Mouse (Mus musculus): ENCODE data around the gene Armh1. TPM values are rescaled to one million over a fixed set of nuclear protein-coding genes. Genes with fewer than 3 reads are reported as not detected.

The Armh1 gene
- polyA plus RNA-seq, 1 experiment from 2014 or later: 0.12 TPM

DNA sequence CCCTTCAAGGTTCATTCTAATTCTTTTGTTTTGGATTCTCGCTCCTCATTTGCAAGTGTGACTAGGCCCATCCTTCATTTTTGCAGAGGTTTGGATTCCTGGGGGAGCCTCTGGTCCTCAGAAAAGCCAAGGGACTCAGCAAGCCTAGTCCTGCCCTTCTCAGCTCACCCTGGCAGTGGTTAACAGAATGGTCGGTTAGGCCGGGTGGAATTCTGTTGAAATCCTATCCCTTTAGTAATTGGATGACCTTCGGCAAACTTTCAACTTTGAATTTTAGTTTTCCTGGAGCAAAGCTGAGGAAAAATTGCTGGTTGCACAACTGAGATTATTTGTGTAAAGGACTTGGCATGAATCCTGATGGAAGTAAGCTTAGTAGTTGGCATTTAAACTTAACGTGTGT lies 426 bp upstream of the Armh1 start:
- H3K4me3 ChIP-seq (ENCODE audit: low read depth, low read length): peak overlapping the region; percentile 73
- no peaks in the 10 kb centered on the region for H3K4me1 ChIP-seq (replicated peaks; ENCODE audit: control insufficient read depth, insufficient read depth, low read length)
- H3K27me3 ChIP-seq (replicated peaks; ENCODE audit: control insufficient read depth, insufficient read depth, low read length): no peaks in the 10 kb centered on the region
- peak overlapping the region; percentile 88 for H3K4me2 ChIP-seq (replicated peaks; ENCODE audit: low read depth)
- H3K36me3 ChIP-seq (ENCODE audit: control insufficient read depth, insufficient read depth): no peaks in the 10 kb centered on the region
- H3K9ac ChIP-seq (ENCODE audit: low read depth, low read length): peak overlapping the region; percentile 69
- ATAC-seq: no peak; the same call in 1 of the 2 replicates
- 24% methylated on average over 5 of the region's 5 CpGs for WGBS
- peak overlapping the region; percentile 47 for H3K27ac ChIP-seq (ENCODE audit: low read depth, low read length)
- no peaks in the 10 kb centered on the region for H3K9me3 ChIP-seq (ENCODE audit: control insufficient read depth)
- no peak for TF ChIP-seq CTCF (IDR thresholded peaks at IDR 0.05; ENCODE audit: low read depth)

DNA sequence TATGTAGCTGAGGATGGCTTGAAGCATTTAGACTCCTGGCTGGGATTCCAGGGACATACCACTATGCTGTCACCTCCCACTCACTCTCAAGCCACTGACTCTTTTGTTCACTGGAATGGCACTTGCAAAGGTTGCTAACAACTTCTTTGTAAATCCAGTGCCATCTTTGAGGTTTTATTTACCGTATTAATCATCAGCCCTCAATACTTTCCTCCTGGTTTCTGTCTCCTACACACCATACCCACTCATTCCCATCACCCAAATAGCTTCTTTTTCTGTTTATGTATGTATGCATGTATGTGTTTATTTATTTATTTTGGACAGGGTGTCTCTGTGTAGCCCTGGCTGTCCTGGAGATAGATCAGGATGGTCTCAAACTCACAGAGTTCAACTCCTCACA lies 943 bp downstream of the Armh1 start:
- no peaks in the 10 kb centered on the region for H3K4me1 ChIP-seq (replicated peaks; ENCODE audit: control insufficient read depth, insufficient read depth, low read length)
- no peaks in the 10 kb centered on the region for H3K9me3 ChIP-seq (ENCODE audit: control insufficient read depth)
- H3K4me2 ChIP-seq (replicated peaks; ENCODE audit: low read depth): peak overlapping the region; percentile 88
- H3K27me3 ChIP-seq (replicated peaks; ENCODE audit: control insufficient read depth, insufficient read depth, low read length): no peaks in the 10 kb centered on the region
- no peak overlapping the region for H3K4me3 ChIP-seq (ENCODE audit: low read depth, low read length)
- H3K9ac ChIP-seq (ENCODE audit: low read depth, low read length): no peak overlapping the region
- H3K36me3 ChIP-seq (ENCODE audit: control insufficient read depth, insufficient read depth): no peaks in the 10 kb centered on the region
- no peak for ATAC-seq
- WGBS: 77% methylated on average over 1 of the region's 1 CpGs
- TF ChIP-seq CTCF (IDR thresholded peaks at IDR 0.05; ENCODE audit: low read depth): no peak
- no peak overlapping the region for H3K27ac ChIP-seq (ENCODE audit: low read depth, low read length)

DNA sequence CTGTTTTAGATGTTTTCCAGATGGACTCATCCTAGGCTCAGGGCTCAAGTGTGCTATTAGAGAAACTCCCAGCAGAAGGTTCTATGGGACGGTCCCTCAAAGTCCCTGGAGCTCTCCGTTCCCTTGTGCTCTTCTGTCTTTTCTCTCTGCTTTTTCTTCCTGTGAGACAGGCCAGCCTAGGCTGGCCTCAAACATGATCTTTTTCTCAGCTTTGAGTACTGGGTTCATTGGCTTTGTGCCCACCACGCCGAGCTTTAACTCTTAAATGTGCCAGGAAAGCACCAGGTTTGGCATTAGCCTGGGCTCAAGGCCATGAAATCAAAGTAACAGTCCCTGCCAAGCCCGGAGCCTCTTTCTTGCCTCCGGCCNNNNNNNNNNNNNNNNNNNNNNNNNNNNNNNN lies 11.1 kb downstream of the Armh1 start:
- no peak for TF ChIP-seq CTCF (IDR thresholded peaks at IDR 0.05; ENCODE audit: low read depth)
- Histone ChIP-seq H3K27ac (ENCODE audit: low read depth, low read length) (no peak overlapping the region), H3K27me3 (replicated peaks; ENCODE audit: control insufficient read depth, insufficient read depth, low read length) (no peaks in the 10 kb centered on the region), H3K4me1 (replicated peaks; ENCODE audit: control insufficient read depth, insufficient read depth, low read length) (no peaks in the 10 kb centered on the region), H3K9me3 (ENCODE audit: control insufficient read depth) (no peaks in the 10 kb centered on the region), H3K9ac (ENCODE audit: low read depth, low read length) (no peak overlapping the region), H3K36me3 (ENCODE audit: control insufficient read depth, insufficient read depth) (no peaks in the 10 kb centered on the region), H3K4me3 (ENCODE audit: low read depth, low read length) (no peak overlapping the region), H3K4me2 (replicated peaks; ENCODE audit: low read depth) (no peak overlapping the region)
- no peak for ATAC-seq
- 79% methylated on average over 6 of the region's 6 CpGs for WGBS

DNA sequence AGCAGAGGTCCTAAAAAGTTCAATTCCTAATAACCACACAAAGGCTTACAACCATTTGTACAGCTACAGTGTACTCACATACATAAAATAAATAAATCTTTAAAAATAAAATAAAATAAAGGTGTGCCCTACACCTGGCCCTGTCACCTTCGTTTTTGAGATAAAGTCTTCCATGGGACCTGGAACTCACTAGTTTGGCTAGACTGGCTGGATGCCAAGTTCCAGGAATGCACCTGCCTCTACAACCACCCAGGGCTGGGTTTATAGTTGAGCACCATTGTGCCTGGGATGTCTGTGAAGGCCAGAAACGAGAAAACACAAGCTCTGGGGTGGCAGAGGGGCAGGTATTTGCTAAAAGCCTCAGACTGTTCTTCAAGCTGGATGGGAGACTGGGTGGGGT lies 12.8 kb downstream of the Armh1 start:
- Histone ChIP-seq H3K4me1 (replicated peaks; ENCODE audit: control insufficient read depth, insufficient read depth, low read length) (no peaks in the 10 kb centered on the region), H3K4me2 (replicated peaks; ENCODE audit: low read depth) (no peak overlapping the region), H3K36me3 (ENCODE audit: control insufficient read depth, insufficient read depth) (no peaks in the 10 kb centered on the region), H3K9ac (ENCODE audit: low read depth, low read length) (no peak overlapping the region), H3K9me3 (ENCODE audit: control insufficient read depth) (no peaks in the 10 kb centered on the region), H3K27me3 (replicated peaks; ENCODE audit: control insufficient read depth, insufficient read depth, low read length) (no peaks in the 10 kb centered on the region), H3K4me3 (ENCODE audit: low read depth, low read length) (no peak overlapping the region), H3K27ac (ENCODE audit: low read depth, low read length) (no peak overlapping the region)
- 19% methylated on average over 2 of the region's 2 CpGs for WGBS
- TF ChIP-seq CTCF (IDR thresholded peaks at IDR 0.05; ENCODE audit: low read depth): no peak
- ATAC-seq: no peak

DNA sequence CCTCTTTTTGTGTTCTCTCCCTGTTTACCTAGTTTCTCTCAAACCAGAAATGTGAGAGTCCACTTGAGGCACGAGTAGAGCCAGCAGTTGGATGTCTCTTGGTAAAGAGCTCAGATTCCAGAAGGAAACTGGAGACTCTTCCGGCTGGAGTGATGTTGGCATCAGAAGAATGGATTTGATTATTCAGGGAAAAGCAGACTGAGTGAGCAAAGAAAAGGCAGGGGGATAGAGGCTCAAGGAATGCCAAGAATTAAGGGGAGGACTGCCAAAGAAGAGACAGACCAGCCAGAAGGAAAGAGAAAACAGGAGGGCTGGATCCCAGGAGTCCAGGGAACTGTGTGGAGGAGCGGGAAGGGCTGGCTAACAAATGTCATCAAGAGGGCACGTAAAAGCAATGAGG lies 16.1 kb downstream of the Armh1 start:
- H3K9me3 ChIP-seq (ENCODE audit: control insufficient read depth): no peaks in the 10 kb centered on the region
- 60% methylated on average over 4 of the region's 4 CpGs for WGBS
- TF ChIP-seq CTCF (IDR thresholded peaks at IDR 0.05; ENCODE audit: low read depth): no peak
- no peaks in the 10 kb centered on the region for H3K4me1 ChIP-seq (replicated peaks; ENCODE audit: control insufficient read depth, insufficient read depth, low read length)
- ATAC-seq: no peak
- no peak overlapping the region for H3K4me3 ChIP-seq (ENCODE audit: low read depth, low read length)
- no peak overlapping the region for H3K4me2 ChIP-seq (replicated peaks; ENCODE audit: low read depth)
- no peaks in the 10 kb centered on the region for H3K27me3 ChIP-seq (replicated peaks; ENCODE audit: control insufficient read depth, insufficient read depth, low read length)
- H3K27ac ChIP-seq (ENCODE audit: low read depth, low read length): no peak overlapping the region
- H3K36me3 ChIP-seq (ENCODE audit: control insufficient read depth, insufficient read depth): no peaks in the 10 kb centered on the region
- no peak overlapping the region for H3K9ac ChIP-seq (ENCODE audit: low read depth, low read length)

DNA sequence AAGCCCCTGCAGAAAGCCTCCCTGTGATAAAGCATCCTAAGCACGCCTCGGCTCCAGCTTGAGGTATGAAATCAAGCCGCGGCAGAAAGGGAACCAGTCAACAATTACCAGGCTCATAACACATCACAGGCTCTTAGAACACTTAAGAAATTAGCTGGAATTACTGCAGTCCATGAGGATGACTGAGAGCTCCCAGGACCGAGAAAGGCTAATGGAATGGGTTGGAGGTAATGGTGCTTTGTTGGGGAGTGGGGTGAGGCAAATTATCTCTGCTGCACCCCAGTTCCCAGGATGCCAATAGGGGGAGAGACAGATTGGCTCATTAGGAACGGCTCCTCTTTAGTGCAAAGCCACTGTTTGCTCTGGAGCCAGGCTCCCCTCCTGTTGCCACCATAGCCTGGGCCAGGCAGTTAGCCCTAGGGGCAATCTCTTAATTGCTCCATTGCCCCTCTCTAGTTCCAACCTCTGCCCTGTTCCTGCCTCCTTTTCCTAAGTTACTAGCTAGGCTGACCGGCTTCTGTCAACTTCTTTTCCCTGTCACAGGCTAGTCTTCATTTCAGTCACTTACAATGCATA lies 17.7 kb downstream of the Armh1 start:
- H3K4me2 ChIP-seq (replicated peaks; ENCODE audit: low read depth): no peak overlapping the region
- no peaks in the 10 kb centered on the region for H3K9me3 ChIP-seq (ENCODE audit: control insufficient read depth)
- no peak overlapping the region for H3K27ac ChIP-seq (ENCODE audit: low read depth, low read length)
- H3K9ac ChIP-seq (ENCODE audit: low read depth, low read length): no peak overlapping the region
- no peaks in the 10 kb centered on the region for H3K4me1 ChIP-seq (replicated peaks; ENCODE audit: control insufficient read depth, insufficient read depth, low read length)
- H3K36me3 ChIP-seq (ENCODE audit: control insufficient read depth, insufficient read depth): no peaks in the 10 kb centered on the region
- WGBS: 71% methylated on average over 7 of the region's 7 CpGs
- no peak for TF ChIP-seq CTCF (IDR thresholded peaks at IDR 0.05; ENCODE audit: low read depth)
- ATAC-seq: no peak
- no peaks in the 10 kb centered on the region for H3K27me3 ChIP-seq (replicated peaks; ENCODE audit: control insufficient read depth, insufficient read depth, low read length)
- no peak overlapping the region for H3K4me3 ChIP-seq (ENCODE audit: low read depth, low read length)

DNA sequence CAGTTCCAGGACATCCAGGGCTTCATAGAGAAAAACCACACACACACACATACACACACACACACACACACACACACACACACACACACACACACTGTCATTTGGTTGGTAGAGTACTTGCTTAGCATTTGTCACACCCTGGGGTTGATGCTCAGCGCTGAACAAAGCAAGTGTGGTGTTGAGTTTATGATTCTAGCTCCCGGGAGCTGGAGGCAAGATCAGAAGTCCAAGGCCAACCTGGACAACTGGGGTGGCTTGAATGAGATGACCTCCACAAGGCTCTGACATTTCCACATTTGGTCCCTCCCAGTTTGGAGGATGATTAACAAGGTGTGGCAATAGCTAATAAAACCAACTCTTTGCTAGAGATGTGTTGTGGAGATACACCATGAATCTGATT lies 20.7 kb downstream of the Armh1 start:
- 37% methylated on average over 2 of the region's 2 CpGs for WGBS
- no peak overlapping the region for H3K4me3 ChIP-seq (ENCODE audit: low read depth, low read length)
- no peak overlapping the region for H3K9ac ChIP-seq (ENCODE audit: low read depth, low read length)
- no peak overlapping the region for H3K4me2 ChIP-seq (replicated peaks; ENCODE audit: low read depth)
- no peaks in the 10 kb centered on the region for H3K9me3 ChIP-seq (ENCODE audit: control insufficient read depth)
- no peaks in the 10 kb centered on the region for H3K4me1 ChIP-seq (replicated peaks; ENCODE audit: control insufficient read depth, insufficient read depth, low read length)
- no peak overlapping the region for H3K27ac ChIP-seq (ENCODE audit: low read depth, low read length)
- no peaks in the 10 kb centered on the region for H3K36me3 ChIP-seq (ENCODE audit: control insufficient read depth, insufficient read depth)
- H3K27me3 ChIP-seq (replicated peaks; ENCODE audit: control insufficient read depth, insufficient read depth, low read length): no peaks in the 10 kb centered on the region
- no peak for TF ChIP-seq CTCF (IDR thresholded peaks at IDR 0.05; ENCODE audit: low read depth)
- ATAC-seq: peak; percentile 73
